Mouse (Mus musculus) heart, adult 9 months (tissue): ENCODE results near the gene Fam169b.

Source experiments
- DNase-seq, 2 experiments: peaks; one replicate each; pipeline ENCODE4 v3.0.0; 2022; ENCODE audit warnings: low spot score in 2 of 2

The Fam169b gene

GRCm38 (mm10) chr7:68400516-68400915, 126.9 kb downstream of the Fam169b start:
- DNase-seq = no peak

GRCm38 (mm10) chr7:68408611-68409010, 135.0 kb downstream of the Fam169b start:
- no peak for DNase-seq
